Mouse (Mus musculus) liver, postnatal 0 days (tissue): Measurements from ENCODE around the gene Inhbe.

Source experiments
- CTCF ChIP-seq: sonication (generic); IDR thresholded peaks from 2 replicates; pipeline ENCODE4 v1.5.1; 2016; ENCODE audit warnings: antibody characterized with exemption, low read depth
- EP300 ChIP-seq: IDR thresholded peaks from 2 replicates; pipeline ENCODE4 v1.6.1; 2016; ENCODE audit warnings: antibody characterized with exemption, low read depth, mild to moderate bottlenecking

DNA sequence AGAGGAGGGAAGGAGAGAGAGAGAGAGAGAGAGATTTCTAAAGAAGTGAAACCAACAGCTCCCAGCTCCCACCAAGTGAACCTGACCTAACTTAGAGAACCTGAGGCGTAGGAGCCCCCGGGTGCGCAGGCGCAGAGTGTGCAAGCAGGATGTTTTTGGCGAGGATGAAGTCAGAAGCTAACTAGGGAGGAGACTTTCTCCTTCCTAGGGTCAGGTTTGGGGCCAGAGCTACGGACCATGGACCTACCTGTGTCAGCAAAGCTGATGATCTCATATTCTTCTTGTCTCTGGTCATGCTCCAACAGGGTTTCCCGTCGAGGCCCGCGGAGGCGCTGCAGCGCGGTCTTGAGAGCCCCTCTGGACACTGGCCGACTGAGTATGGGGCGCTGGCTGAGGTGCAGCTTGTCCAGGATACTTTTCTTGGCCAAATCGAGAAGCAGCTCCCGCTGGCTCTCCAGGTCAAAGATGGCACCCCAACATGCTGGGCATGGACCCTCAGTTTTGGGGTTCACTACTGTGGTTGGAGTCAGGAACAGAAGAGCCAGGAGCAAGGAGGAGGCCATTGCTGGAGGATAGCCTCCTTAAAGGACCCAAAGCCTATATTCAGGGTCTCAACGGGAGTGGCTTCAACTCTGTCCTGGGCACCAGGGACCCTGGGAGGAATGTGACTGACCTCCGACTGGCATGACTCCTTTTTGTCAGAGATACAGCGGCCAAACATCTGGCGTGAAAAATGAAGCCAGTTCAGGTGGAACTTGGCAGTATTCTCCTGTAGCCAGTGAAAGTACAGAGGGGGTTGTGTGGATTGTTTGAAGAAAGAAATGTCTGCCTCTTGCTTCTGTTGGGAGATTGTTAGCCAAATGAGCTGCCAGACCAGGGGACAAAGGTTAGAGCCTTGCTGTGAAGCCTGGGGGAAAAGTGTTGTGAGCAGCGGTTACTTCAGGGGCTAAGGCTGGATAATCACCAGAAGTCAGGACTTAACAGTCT lies 15.9 kb upstream of the Inhbe start, which contains the start of gene Inhbc:
- TF ChIP-seq CTCF: no peak
- TF ChIP-seq EP300: no peak
